Mouse (Mus musculus): ENCODE measurements around the gene 2310050C09Rik. TPM values are rescaled to one million over a fixed set of nuclear protein-coding genes. Genes with fewer than 3 reads are reported as not detected.

The 2310050C09Rik gene
- total and polyA plus RNA-seq, 3 experiments: not detected

DNA sequence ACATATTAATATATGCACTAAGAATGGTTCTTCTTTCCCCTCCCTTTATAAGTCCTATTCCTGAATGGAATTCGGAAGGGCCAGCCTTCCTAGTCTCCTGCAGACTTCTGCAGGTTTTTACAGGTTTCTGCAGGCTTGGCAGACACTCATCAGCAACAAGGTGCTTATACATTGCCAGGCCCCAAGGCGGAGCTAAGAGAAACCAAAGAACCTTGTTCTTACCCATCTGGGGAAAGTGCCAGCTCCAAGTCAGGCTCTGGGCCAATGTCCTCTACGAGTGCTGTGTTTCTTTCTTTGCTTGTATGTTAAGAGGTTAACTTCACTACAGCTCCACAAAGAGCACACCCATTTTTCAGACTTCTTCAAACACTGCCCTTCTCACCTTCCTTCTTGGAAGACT, 24.0 kb upstream of the 2310050C09Rik start:
- no peaks in the 10 kb centered on the region for H3K9me3 ChIP-seq (replicated peaks; ENCODE audit: low read length)
- TF ChIP-seq SMC3 (IDR thresholded peaks at IDR 0.05; ENCODE audit: low read depth, low read length) (no peak), SIN3A (IDR thresholded peaks at IDR 0.05; ENCODE audit: low read length) (no peak), MEF2A (IDR thresholded peaks at IDR 0.05; ENCODE audit: borderline replicate concordance, low read depth, low read length) (no peak), NRF1 (IDR thresholded peaks at IDR 0.05; ENCODE audit: low read depth, low read length) (no peak), BHLHE40 (IDR thresholded peaks at IDR 0.05; ENCODE audit: low read depth, low read length) (no peak), USF2 (conservative IDR thresholded peaks at IDR 0.05; ENCODE audit: low read depth, low read length) (no peak), EP300 (IDR thresholded peaks at IDR 0.05; ENCODE audit: low read length) (no peak), RCOR1 (conservative IDR thresholded peaks at IDR 0.05; ENCODE audit: low read depth, low read length) (no peak), TCF12 (IDR thresholded peaks at IDR 0.05; ENCODE audit: low read depth, low read length) (no peak), ZNF384 (IDR thresholded peaks at IDR 0.05; ENCODE audit: low read depth, low read length) (no peak), UBTF (IDR thresholded peaks at IDR 0.05; ENCODE audit: low read depth, low read length) (no peak), CHD2 (IDR thresholded peaks at IDR 0.05; ENCODE audit: low read length) (no peak), POLR2A (IDR thresholded peaks at IDR 0.05; ENCODE audit: low read depth, low read length) (no peak), POLR2AphosphoS2 (IDR thresholded peaks at IDR 0.05; ENCODE audit: low read depth, low read length) (no peak), ZC3H11A (IDR thresholded peaks at IDR 0.05; ENCODE audit: low read depth, low read length) (no peak), PAX5 (IDR thresholded peaks at IDR 0.05; ENCODE audit: low read length) (no peak), CHD1 (IDR thresholded peaks at IDR 0.05; ENCODE audit: low read depth, low read length) (no peak), ELF1 (IDR thresholded peaks at IDR 0.05; ENCODE audit: low read depth, low read length) (no peak), JUND (conservative IDR thresholded peaks at IDR 0.05; ENCODE audit: low read depth, low read length) (no peak)
- no peaks in the 10 kb centered on the region for H3K27me3 ChIP-seq (replicated peaks)
- no peak overlapping the region for H3K4me2 ChIP-seq (ENCODE audit: insufficient read depth, low read depth, poor library complexity, severe bottlenecking)
- H3K27ac ChIP-seq (ENCODE audit: insufficient read depth, low read depth): no peak overlapping the region
- DNase-seq (ENCODE audit: extremely low read depth): no peak
- dilution Hi-C loops (cut with MboI; ENCODE audit: extremely low pct_ligation_motif_present, extremely low pct_unique_long_range_greater_than_20kb, low sequenced_read_pairs) (no loop called here), in situ Hi-C loops (cut with MboI; ENCODE audit: low pct_ligation_motif_present, low pct_unique_long_range_greater_than_20kb, low sequenced_read_pairs) (no loop called here)
- no peak overlapping the region for H3K9ac ChIP-seq (ENCODE audit: insufficient read depth, low read depth)
- H3K36me3 ChIP-seq (replicated peaks in 1 of 2; ENCODE audit: control insufficient read depth in 1 of 2, insufficient read depth in 1 of 2, low read length in 1 of 2): no peaks in the 10 kb centered on the region
- no peaks in the 10 kb centered on the region for H3K4me1 ChIP-seq (ENCODE audit: control insufficient read depth in 1 of 2, insufficient read depth in 2 of 2)
- H3K4me3 ChIP-seq (replicated peaks in 1 of 3; ENCODE audit: low read depth in 2 of 3, low read length in 2 of 3, poor library complexity in 1 of 3): no peak overlapping the region
- H3K79me2 ChIP-seq (replicated peaks; ENCODE audit: control insufficient read depth, extremely low read depth, insufficient read depth, poor library complexity, severe bottlenecking): no peaks in the 10 kb centered on the region

DNA sequence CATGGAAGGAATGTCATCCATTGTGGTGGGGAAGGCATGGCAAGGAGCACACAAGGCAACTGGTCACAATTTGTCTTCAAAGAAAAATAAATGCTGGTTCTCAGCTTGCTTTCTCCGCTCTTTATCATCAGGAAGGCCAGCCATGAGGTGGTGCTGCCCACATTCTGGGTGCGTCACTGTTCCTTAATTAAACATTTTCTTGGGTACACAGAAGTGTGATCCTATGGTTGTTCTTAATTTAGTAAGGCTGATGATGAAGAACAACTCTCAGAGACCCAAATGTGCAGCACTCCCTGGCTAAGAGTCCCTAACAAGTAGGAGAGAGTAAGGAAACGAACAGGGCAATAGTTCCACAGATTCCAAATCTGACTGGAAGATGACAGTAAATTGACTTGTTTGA, 4.2 kb upstream of the 2310050C09Rik start:
- H3K27ac ChIP-seq (ENCODE audit: insufficient read depth, low read depth): no peak overlapping the region
- H3K4me3 ChIP-seq (replicated peaks in 1 of 3; ENCODE audit: low read depth in 2 of 3, low read length in 2 of 3, poor library complexity in 1 of 3): no peak overlapping the region
- no peaks in the 10 kb centered on the region for H3K79me2 ChIP-seq (replicated peaks; ENCODE audit: control insufficient read depth, extremely low read depth, insufficient read depth, poor library complexity, severe bottlenecking)
- no peak for DNase-seq (ENCODE audit: extremely low read depth)
- no peak overlapping the region for H3K9ac ChIP-seq (ENCODE audit: insufficient read depth, low read depth)
- dilution Hi-C loops (cut with MboI; ENCODE audit: extremely low pct_ligation_motif_present, extremely low pct_unique_long_range_greater_than_20kb, low sequenced_read_pairs) (no loop called here), in situ Hi-C loops (cut with MboI; ENCODE audit: low pct_ligation_motif_present, low pct_unique_long_range_greater_than_20kb, low sequenced_read_pairs) (no loop called here)
- H3K4me1 ChIP-seq (ENCODE audit: control insufficient read depth in 1 of 2, insufficient read depth in 2 of 2): no peaks in the 10 kb centered on the region
- H3K36me3 ChIP-seq (replicated peaks in 1 of 2; ENCODE audit: control insufficient read depth in 1 of 2, insufficient read depth in 1 of 2, low read length in 1 of 2): no peaks in the 10 kb centered on the region
- no peak overlapping the region for H3K4me2 ChIP-seq (ENCODE audit: insufficient read depth, low read depth, poor library complexity, severe bottlenecking)
- no peaks in the 10 kb centered on the region for H3K9me3 ChIP-seq (replicated peaks; ENCODE audit: low read length)
- H3K27me3 ChIP-seq (replicated peaks): no peaks in the 10 kb centered on the region
- TF ChIP-seq RCOR1 (conservative IDR thresholded peaks at IDR 0.05; ENCODE audit: low read depth, low read length): no peak
- no peak for TF ChIP-seq HCFC1 (IDR thresholded peaks at IDR 0.05; ENCODE audit: low read depth, low read length)
- no peak for TF ChIP-seq IRF4 (IDR thresholded peaks at IDR 0.05; ENCODE audit: low read depth, low read length)
- TF ChIP-seq KAT2A (IDR thresholded peaks at IDR 0.05; ENCODE audit: insufficient replicate concordance, low read length): no peak
- no peak for TF ChIP-seq MAFK (IDR thresholded peaks at IDR 0.05; ENCODE audit: insufficient replicate concordance, low read length)
- TF ChIP-seq ZKSCAN1 (IDR thresholded peaks at IDR 0.05; ENCODE audit: borderline replicate concordance, low read depth, low read length): no peak
- TF ChIP-seq ETS1 (conservative IDR thresholded peaks at IDR 0.05; ENCODE audit: low read depth, low read length): no peak
- TF ChIP-seq CTCF (conservative IDR thresholded peaks at IDR 0.05 in 1 of 2, IDR thresholded peaks at IDR 0.05 in 1 of 2; ENCODE audit: low read depth in 2 of 2, low read length in 2 of 2): no peak
- TF ChIP-seq ZNF384 (IDR thresholded peaks at IDR 0.05; ENCODE audit: low read depth, low read length): no peak
- TF ChIP-seq USF2 (conservative IDR thresholded peaks at IDR 0.05; ENCODE audit: low read depth, low read length): no peak

All from CH12.LX (cell line).